Mouse (Mus musculus) MEL (cell line): Measurements from ENCODE around the gene Dedd. TPM values are rescaled to one million over a fixed set of nuclear protein-coding genes. Genes with fewer than 3 reads are reported as not detected.

Source experiments
- DNase-seq: peaks from one replicate; pipeline ENCODE4 v3.0.0; 2011; ENCODE audit warnings: low read depth, low spot score
- H3K27ac ChIP-seq: 2 replicates; pipeline ENCODE4 v1.5.1; 2012; ENCODE audit warnings: low read depth, mild to moderate bottlenecking, control low read depth, low read length, moderate library complexity; ENCODE audit not compliant: control insufficient read depth
- H3K27me3 ChIP-seq, 2 experiments: fragments of 150-350 bp in 1 of 2; sonication (generic) in 1 of 2; 2 replicates each; pipeline ENCODE4 v1.6.1; 2012; ENCODE audit warnings: low read length in 2 of 2, mild to moderate bottlenecking in 2 of 2, improper control_type of control experiment in 1 of 2, moderate library complexity in 1 of 2; ENCODE audit not compliant: insufficient read depth in 2 of 2, control insufficient read depth in 1 of 2
- H3K36me3 ChIP-seq, 2 experiments: 2 replicates each; pipeline ENCODE4 v1.6.1; 2012 to 2014; ENCODE audit warnings: low read length in 2 of 2, improper control_type of control experiment in 1 of 2, inconsistent platforms in 1 of 2, mild to moderate bottlenecking in 1 of 2; ENCODE audit not compliant: insufficient read depth in 2 of 2, control insufficient read depth in 1 of 2
- H3K4me1 ChIP-seq, 2 experiments: fragments of 150-350 bp in 1 of 2; sonication (generic) in 1 of 2; 2 replicates each; pipeline ENCODE4 v1.6.1; 2012; ENCODE audit warnings: low read length in 2 of 2, improper control_type of control experiment in 1 of 2, mild to moderate bottlenecking in 1 of 2; ENCODE audit not compliant: insufficient read depth in 2 of 2, control insufficient read depth in 1 of 2
- H3K4me3 ChIP-seq, 2 experiments: fragments of 150-350 bp in 1 of 2; sonication (generic) in 1 of 2; 2 replicates each; pipeline ENCODE4 v1.5.1; 2012; ENCODE audit warnings: low read depth in 2 of 2, low read length in 2 of 2, mild to moderate bottlenecking in 2 of 2, moderate library complexity in 2 of 2, control low read depth in 1 of 2, improper control_type of control experiment in 1 of 2; ENCODE audit not compliant: control insufficient read depth in 1 of 2, insufficient read depth in 1 of 2
- H3K79me2 ChIP-seq: 2 replicates; pipeline ENCODE4 v1.6.1; 2012; ENCODE audit warnings: mild to moderate bottlenecking, low read length, moderate library complexity; ENCODE audit not compliant: control insufficient read depth, poor library complexity, insufficient read depth
- H3K9ac ChIP-seq: 2 replicates; pipeline ENCODE4 v1.6.1; 2012; ENCODE audit warnings: low read depth, mild to moderate bottlenecking, control low read depth, low read length, moderate library complexity; ENCODE audit not compliant: control insufficient read depth, poor library complexity, severe bottlenecking
- H3K9me3 ChIP-seq: fragments of 150-350 bp; sonication (generic); replicated peaks from 2 replicates; pipeline ENCODE4 v1.6.1; 2012; ENCODE audit warnings: mild to moderate bottlenecking, low read length, improper control_type of control experiment, moderate library complexity; ENCODE audit not compliant: insufficient read depth
- CHD1 ChIP-seq: IDR thresholded peaks from 2 replicates; pipeline ENCODE4 v1.6.1; 2012; ENCODE audit warnings: low read depth, mild to moderate bottlenecking, inconsistent platforms, low read length, improper control_type of control experiment
- CHD2 ChIP-seq: IDR thresholded peaks from 2 replicates; pipeline ENCODE4 v1.6.1; 2011; ENCODE audit warnings: low read length, improper control_type of control experiment
- CTCF ChIP-seq, 3 experiments: IDR thresholded peaks in 2 of 3; conservative IDR thresholded peaks in 1 of 3; 2 replicates each; pipeline ENCODE4 v1.5.1; 2011 to 2012; ENCODE audit warnings: low read length in 3 of 3, low read depth in 2 of 3, mild to moderate bottlenecking in 2 of 3, improper control_type of control experiment in 1 of 3, inconsistent platforms in 1 of 3, mixed read lengths in 1 of 3, moderate library complexity in 1 of 3; ENCODE audit not compliant: control insufficient read depth in 1 of 3, insufficient read depth in 1 of 3, poor library complexity in 1 of 3, severe bottlenecking in 1 of 3
- GABPA ChIP-seq: IDR thresholded peaks from 2 replicates; pipeline ENCODE4 v1.6.1; 2012; ENCODE audit warnings: low read depth, mild to moderate bottlenecking, inconsistent platforms, low read length, improper control_type of control experiment, moderate library complexity
- GATA1 ChIP-seq: IDR thresholded peaks from 2 replicates; pipeline ENCODE4 v1.6.1; 2011; ENCODE audit warnings: low read depth, low read length, improper control_type of control experiment
- KAT2A ChIP-seq: conservative IDR thresholded peaks from 2 replicates; pipeline ENCODE4 v1.6.1; 2012; ENCODE audit warnings: low read depth, low read length, improper control_type of control experiment, inconsistent platforms
- MAFK ChIP-seq: IDR thresholded peaks from 2 replicates; pipeline ENCODE4 v1.6.1; 2011; ENCODE audit warnings: low read depth, mild to moderate bottlenecking, low read length, improper control_type of control experiment, borderline replicate concordance
- MAX ChIP-seq: IDR thresholded peaks from 2 replicates; pipeline ENCODE4 v1.6.1; 2011; ENCODE audit warnings: low read length, improper control_type of control experiment
- MAZ ChIP-seq: IDR thresholded peaks from 2 replicates; pipeline ENCODE4 v1.6.1; 2012; ENCODE audit warnings: low read depth, mild to moderate bottlenecking, inconsistent platforms, low read length, improper control_type of control experiment
- MYB ChIP-seq: IDR thresholded peaks from 2 replicates; pipeline ENCODE4 v1.6.1; 2011; ENCODE audit warnings: mild to moderate bottlenecking, low read depth, low read length, improper control_type of control experiment
- NRF1 ChIP-seq: IDR thresholded peaks from 2 replicates; pipeline ENCODE4 v1.6.1; 2014; ENCODE audit warnings: low read depth, mild to moderate bottlenecking, inconsistent platforms, low read length, improper control_type of control experiment, moderate library complexity; ENCODE audit not compliant: poor library complexity, insufficient read depth, severe bottlenecking
- POLR2A ChIP-seq, 2 experiments: IDR thresholded peaks; 2 replicates each; pipeline ENCODE4 v1.6.1; 2011 to 2012; ENCODE audit warnings: low read length in 2 of 2, mild to moderate bottlenecking in 2 of 2, control low read depth in 1 of 2, improper control_type of control experiment in 1 of 2, low read depth in 1 of 2, moderate library complexity in 1 of 2; ENCODE audit not compliant: control insufficient read depth in 1 of 2, insufficient read depth in 1 of 2, poor library complexity in 1 of 2
- POLR2AphosphoS2 ChIP-seq: IDR thresholded peaks from 2 replicates; pipeline ENCODE4 v1.6.1; 2011; ENCODE audit warnings: low read length, improper control_type of control experiment
- RAD21 ChIP-seq: IDR thresholded peaks from 2 replicates; pipeline ENCODE4 v1.6.1; 2011; ENCODE audit warnings: mild to moderate bottlenecking, low read depth, low read length, improper control_type of control experiment
- SMC3 ChIP-seq: IDR thresholded peaks from 2 replicates; pipeline ENCODE4 v1.6.1; 2011; ENCODE audit warnings: low read depth, low read length, improper control_type of control experiment
- TBP ChIP-seq: IDR thresholded peaks from 2 replicates; pipeline ENCODE4 v1.8.0; 2011; ENCODE audit warnings: low read depth, low read length, improper control_type of control experiment
- TCF12 ChIP-seq: IDR thresholded peaks from 2 replicates; pipeline ENCODE4 v1.6.1; 2014; ENCODE audit warnings: low read depth, mild to moderate bottlenecking, inconsistent platforms, low read length, improper control_type of control experiment, moderate library complexity
- UBTF ChIP-seq: IDR thresholded peaks from 2 replicates; pipeline ENCODE4 v1.6.1; 2012; ENCODE audit warnings: low read depth, mild to moderate bottlenecking, inconsistent platforms, low read length, improper control_type of control experiment, moderate library complexity, borderline replicate concordance; ENCODE audit not compliant: insufficient read depth
- USF1 ChIP-seq: IDR thresholded peaks from 2 replicates; pipeline ENCODE4 v1.6.1; 2014; ENCODE audit warnings: low read depth, mild to moderate bottlenecking, inconsistent platforms, low read length, improper control_type of control experiment, moderate library complexity
- ZC3H11A ChIP-seq: IDR thresholded peaks from 2 replicates; pipeline ENCODE4 v1.6.1; 2012; ENCODE audit warnings: low read depth, mild to moderate bottlenecking, inconsistent platforms, low read length, improper control_type of control experiment
- ZKSCAN1 ChIP-seq: IDR thresholded peaks from 2 replicates; pipeline ENCODE4 v1.6.1; 2012; ENCODE audit warnings: low read depth, mild to moderate bottlenecking, inconsistent platforms, low read length, improper control_type of control experiment, moderate library complexity
- ZMIZ1 ChIP-seq: IDR thresholded peaks from 2 replicates; pipeline ENCODE4 v1.6.1; 2012; ENCODE audit warnings: low read depth, mild to moderate bottlenecking, inconsistent platforms, low read length, improper control_type of control experiment, moderate library complexity
- ZNF384 ChIP-seq: IDR thresholded peaks from 2 replicates; pipeline ENCODE4 v1.6.1; 2012; ENCODE audit warnings: low read depth, mild to moderate bottlenecking, inconsistent platforms, low read length, improper control_type of control experiment
- polyA plus RNA-seq, 2 experiments: library from polyadenylated mRNA; stranded (reverse) in 1 of 2; unstranded in 1 of 2; fragments of >175 nt in 1 of 2; fragments of >200 nt in 1 of 2; gene quantifications; 2 replicates each; pipeline versions ENCODE4 v1.2.1 to v1.2.4; 2012; ENCODE audit warnings: low replicate concordance in 2 of 2, low read depth in 1 of 2; ENCODE audit not compliant: insufficient read length in 2 of 2, insufficient read depth in 1 of 2, missing spikeins in 1 of 2
- total RNA-seq: library from RNA; depleted of rRNA; stranded (reverse); fragments of 300-350 nt; gene quantifications from 2 replicates; pipeline ENCODE4 v1.2.3, GENCODE M21; 2012

Dedd gene
- total and polyA plus RNA-seq, 3 experiments = 28.7 to 44.9 TPM; not detected in 1

- Histone ChIP-seq H3K27ac (no peak overlapping the region), H3K9ac (no peak overlapping the region), H3K27me3 (no peaks in the 10 kb centered on the region), H3K4me1 (no peaks in the 10 kb centered on the region), H3K36me3 (peaks cover 0 to 10% of the 10 kb centered on the region in 2 experiments; a peak in 3 of 4 replicates), H3K4me3 (no peak overlapping the region), H3K79me2 (peaks cover 26% of the 10 kb centered on the region), H3K9me3 (no peaks in the 10 kb centered on the region)
- peak in 2 of 3 experiments; percentile 54 to 77; a peak in 5 of 6 replicates for TF ChIP-seq CTCF (IDR thresholded peaks at IDR 0.05 in 2 of 3, conservative IDR thresholded peaks at IDR 0.05 in 1 of 3; ENCODE audit: control insufficient read depth in 1 of 3, insufficient read depth in 1 of 3, low read depth in 2 of 3, low read length in 3 of 3, poor library complexity in 1 of 3, severe bottlenecking in 1 of 3)
- TF ChIP-seq TBP = no peak
- no peak for TF ChIP-seq TCF12
- TF ChIP-seq POLR2A (IDR thresholded peaks at IDR 0.05; ENCODE audit: control insufficient read depth in 1 of 2, insufficient read depth in 1 of 2, low read depth in 1 of 2, low read length in 2 of 2, poor library complexity in 1 of 2) = no peak
- no peak for TF ChIP-seq KAT2A
- TF ChIP-seq CHD2 = no peak
- TF ChIP-seq MAFK = no peak
- TF ChIP-seq ZMIZ1 = no peak
- TF ChIP-seq CHD1 = no peak
- no peak for TF ChIP-seq ZC3H11A
- TF ChIP-seq MAZ = no peak
- no peak for TF ChIP-seq ZKSCAN1
- TF ChIP-seq MAX = no peak
- peak; percentile 30; the same call in 1 of the 2 replicates for TF ChIP-seq SMC3
- TF ChIP-seq GABPA = no peak
- no peak for TF ChIP-seq ZNF384
- no peak for TF ChIP-seq UBTF
- no peak for TF ChIP-seq GATA1
- no peak for TF ChIP-seq USF1
- TF ChIP-seq RAD21 = peak; percentile 28
- TF ChIP-seq NRF1 = no peak
- TF ChIP-seq MYB = no peak
- TF ChIP-seq POLR2AphosphoS2 = no peak
- peak; percentile 60 for DNase-seq
These were observed 26.9 kb downstream of the Dedd start for GRCm38 (mm10) chr1:171355812-171356340.
